Mouse (Mus musculus): ENCODE measurements around the gene Scube3.

Scube3 gene

DNA sequence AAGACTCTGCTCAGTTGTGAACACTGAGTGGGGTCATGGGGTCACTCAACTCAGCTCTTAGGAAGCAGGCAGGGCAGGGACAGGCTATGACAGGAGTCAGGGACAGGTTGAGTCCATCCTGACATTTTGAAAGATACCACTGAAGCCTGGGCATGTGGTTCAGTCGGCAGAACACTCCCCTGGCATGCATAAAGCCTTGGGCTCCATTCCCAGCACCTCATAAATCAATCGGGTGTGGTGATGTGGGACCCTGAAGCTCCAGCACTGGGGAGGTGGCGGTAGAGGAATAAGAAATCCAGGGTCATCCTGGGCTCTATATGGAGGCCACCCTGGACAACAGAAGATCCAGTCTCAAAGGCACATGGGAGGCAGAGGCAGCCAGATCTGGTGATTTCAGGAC lies 6.4 kb upstream of the Scube3 start:
- no peak for DNase-seq

DNA sequence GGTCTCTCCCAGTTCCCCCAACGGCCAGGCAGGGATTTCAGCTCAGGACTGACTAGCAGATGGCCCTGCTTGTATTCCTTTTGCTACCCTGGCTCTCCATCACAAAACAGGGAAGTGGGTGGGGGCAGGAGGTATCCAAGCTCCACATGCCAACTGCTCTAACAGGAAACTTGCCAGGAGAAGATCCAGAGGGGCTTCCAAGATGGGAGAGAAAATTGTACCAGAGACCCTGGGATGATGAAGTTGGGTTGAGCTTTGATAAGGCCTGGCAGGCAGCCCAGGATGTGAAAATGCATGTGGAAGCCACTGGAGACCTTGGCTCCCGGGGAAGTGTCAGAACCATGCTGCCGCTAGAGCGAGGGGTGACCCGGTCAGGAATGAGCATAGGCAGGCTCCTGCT lies 5.7 kb upstream of the Scube3 start:
- no peak for DNase-seq

DNA sequence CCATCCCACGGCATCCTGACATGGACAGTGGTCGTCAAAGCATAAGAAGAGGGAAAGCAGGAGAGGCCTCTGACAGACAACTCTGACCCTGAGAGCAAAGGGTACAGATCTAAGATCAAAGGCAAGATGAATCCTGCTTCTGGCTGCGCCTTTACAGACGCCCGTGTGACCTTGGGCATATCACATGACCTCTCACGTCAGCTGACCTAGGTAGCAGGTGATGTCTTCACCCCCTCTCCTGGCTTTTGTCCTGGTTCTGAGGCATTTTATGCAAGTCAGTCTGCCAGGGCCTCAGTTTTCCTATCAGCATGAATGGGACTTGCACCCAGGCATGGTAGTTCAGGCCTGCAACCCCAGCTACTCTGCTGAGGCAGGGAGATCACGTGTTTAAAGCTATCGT lies 3.9 kb upstream of the Scube3 start:
- DNase-seq: no peak

DNA sequence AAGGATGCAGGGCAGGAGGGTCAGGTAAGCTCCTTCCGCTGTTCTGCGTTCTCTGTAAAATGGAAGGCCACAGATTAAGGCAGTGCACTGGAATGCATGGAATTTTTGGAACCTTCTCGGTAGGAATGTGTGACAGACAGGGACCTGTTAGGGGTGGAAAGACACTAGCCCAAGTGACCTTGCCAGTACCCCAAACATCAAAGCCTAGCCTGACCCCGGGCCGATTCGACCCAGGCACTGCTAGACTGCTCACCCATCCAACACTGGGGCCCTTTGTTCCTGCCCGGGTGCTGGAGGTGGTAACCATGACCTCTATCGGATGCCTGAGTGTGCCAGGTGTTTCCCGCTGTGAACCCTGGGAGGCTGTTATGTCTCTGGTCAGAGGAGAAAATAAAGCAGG lies 3.3 kb upstream of the Scube3 start:
- DNase-seq: no peak

DNA sequence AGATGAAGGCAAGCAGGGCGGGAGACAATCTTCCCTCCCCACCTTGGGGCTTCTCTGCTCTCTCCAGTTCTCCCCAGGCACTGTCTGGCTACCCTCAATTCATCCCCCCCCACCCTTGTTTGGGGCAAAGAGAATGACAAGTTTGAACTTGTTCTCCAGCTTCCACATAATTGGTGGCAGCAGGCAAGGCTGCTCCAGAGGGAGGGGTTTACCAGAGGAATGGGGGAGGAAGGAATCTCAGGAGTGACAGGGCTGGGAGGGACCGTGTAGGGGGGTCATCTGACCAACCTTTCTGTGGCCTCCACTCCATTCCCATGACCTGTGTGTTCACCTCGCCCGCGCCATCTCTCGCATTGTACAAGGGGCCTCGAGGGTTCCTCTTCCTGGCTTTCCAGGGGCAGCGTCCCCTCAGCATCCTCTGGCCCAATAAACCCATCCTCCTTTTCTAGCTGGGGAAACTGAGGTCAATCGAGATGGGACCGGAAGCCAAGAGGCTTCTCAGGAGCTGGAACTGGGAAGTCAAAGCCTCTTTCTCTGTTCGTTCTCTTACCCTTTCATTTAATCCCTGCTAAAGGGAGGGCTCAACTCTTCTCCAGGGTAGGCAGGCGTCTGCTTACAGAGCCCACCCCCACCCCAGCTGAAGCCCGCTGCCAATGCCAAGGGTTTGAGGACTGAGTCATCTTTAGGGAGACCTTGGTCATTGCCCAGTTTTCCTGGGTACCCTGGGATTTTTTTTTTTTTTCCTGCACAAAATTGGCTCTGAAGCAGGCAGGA lies 1.3 kb upstream of the Scube3 start:
- no peak for DNase-seq

DNA sequence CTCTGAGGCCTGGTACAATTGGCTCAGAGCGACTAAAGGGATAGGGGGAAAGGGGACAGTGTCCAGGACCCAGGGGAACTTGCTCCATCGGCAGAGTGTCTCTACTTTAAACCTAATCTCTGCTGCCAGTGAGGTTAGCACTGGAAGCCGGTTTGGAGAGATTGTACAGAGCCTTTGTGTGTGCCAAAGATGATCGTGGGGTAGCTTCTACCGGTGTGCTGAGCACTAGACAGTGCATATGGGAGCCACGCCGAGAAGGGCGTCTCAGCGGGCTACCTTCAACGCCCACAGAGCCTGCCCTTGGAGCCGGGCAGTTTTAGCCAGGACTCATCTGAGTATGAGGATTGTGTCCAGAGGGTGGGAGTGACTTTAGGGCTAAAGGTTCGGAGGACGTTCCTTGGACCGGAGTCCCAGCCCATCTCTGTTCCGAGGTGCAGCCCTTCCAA lies 713 bp upstream of the Scube3 start:
- DNase-seq: no peak

DNA sequence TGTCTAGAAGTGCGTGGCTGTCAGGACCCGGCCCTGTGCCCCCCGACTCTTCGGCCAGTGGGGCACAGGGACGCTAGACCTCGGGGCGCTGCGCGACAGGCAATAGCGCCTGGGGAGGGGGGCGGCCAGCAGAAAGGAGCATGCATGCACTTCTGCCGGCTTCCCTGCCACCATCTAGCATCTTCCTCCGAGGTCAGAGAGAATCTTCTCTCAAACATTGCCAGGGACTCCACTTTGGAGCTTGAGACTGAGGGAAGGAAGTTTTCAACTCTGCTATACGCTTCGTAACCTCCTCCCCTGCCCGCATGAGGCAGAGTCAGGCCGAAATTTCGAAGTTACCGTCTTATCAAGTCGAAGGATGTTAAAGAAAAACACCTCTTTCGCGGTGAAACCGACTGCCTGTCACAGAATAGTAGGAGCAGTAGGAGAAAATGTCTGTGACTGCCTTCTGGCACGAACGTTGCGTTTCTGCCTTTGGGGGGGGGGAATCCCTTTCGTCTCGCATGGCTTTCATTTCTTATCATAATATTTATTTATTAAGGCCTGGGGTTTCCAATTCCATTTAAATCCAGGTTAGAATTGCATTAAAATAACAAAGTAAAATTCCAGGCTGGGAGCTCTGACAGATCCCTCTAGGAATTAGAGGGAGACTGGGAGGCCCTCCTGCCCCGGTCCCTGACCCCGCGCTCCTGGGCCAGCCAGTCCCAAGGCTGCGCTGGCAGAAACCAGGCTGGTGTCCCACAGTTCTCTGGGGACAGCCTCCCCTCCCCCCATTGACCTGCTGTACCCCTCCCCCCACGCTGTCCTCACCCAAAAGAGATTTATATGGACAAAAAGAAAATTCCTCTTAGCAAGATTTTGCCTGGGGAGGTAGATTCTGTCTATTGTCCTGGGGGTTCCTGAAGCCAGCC lies 1.0 kb downstream of the Scube3 start:
- DNase-seq: no peak

DNA sequence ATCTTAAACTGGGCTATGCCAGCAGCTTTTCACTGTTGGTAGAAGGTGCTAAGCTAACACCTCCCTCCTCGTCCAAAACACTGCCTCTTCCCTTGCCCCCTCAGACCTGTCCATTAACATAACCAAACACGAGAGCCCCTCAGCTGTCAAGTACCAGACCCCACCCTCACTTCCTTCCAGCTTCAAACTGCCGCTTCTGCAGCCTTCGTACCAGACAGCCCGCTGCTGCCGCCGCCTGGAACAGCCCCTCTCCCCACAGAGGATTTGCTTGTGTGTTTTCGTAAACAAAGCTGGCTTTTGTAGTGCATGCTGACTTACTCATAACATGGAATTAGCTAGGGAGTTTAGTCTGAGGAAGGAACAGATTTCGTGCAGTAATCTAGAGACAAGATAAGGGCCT lies 1.8 kb downstream of the Scube3 start:
- DNase-seq: no peak

DNA sequence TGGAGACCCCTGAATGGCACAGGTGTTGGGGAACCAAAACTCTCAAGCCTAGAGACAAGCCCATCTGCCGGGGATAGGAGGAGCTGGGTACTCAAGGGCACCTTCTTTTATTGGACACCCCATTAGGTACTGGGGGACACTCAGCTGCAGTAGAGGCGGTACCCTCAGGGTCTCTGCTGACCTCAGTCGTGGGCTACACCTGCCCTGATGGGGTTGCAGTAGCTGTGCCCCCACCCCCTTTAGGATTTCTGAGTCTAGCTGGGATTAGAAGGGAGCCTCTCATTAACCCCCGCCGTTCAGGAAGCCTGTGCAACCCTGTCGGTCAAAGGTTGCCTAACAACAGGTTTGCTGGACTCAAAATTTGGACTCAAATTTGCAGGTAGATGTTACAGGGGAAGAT lies 2.3 kb downstream of the Scube3 start:
- no peak for DNase-seq

DNA sequence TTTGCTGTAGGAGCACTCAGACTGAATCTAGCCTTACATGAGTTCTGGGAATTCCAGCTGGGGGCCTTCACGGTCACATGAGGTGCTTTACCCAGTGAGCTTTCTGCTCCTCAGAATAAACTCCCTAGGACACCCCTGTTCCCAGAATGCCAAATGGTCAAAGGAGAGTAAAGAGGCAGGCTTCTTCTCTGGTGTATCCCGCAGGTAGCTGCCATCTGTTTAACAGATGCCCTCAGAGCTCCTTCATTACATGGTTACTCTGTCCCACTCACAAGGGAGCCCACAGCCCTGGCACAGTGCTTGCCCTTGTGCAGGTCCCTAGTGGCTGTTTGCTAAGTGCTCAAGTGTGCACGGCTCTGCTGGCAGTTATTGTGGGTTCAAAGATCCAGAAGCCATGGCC lies 6.3 kb downstream of the Scube3 start:
- DNase-seq: no peak

DNA sequence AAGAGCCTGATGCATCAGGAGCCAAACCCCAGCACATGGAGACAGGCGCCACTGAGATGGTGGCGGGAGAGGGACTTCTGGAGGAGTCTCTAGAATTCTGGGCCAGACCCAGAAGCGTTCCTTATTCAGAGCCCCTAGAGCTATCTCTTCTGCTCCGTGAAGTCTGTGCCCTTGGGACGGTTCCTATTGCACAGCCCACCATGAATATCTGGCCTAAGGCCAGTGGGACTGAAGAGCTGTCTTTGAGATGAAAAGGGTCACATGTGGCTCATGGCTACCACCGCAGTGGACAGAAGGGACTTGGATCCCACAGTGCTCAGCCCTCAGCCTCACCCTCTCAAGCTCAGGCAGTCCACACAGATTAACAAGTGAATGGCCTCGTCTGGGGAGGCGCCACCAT lies 7.8 kb downstream of the Scube3 start:
- no peak for DNase-seq

DNA sequence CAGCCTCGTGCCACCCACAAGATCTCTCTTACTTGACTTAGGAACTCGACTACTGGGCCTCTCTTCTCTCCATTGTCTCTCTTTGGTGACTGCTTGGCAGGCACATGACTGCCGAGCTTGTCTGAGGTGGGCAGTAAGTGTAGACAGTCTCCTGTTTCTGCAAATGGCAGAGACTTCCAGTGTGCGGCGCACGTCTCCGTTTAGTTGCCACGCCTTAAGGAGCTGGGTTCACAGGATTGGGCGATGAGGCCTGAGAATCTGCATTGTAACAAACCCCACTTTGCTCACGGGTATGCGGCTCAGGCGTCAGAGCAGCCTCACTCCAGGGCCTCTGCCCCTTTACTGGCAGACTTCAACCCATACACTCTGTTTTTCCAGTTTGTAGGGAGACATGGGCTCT lies 8.5 kb downstream of the Scube3 start:
- DNase-seq: no peak

DNA sequence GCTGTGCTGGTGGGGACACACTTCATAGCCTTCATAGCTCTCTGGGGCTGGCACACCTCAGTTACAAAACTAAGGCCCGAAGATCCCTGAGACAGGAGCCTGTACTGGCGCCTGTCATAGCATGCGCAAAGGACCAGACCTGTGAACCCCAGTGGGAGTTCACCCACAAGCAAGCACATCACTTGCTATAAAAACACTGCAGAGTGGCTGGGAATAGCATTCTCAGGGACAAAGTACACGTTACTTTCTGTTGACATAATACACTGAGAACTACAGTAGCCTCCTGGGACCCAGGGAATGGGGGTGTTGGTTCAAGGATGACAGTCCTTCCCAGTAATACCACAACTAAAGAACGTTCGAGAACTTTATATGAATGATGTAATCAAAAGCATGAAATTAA lies 11.2 kb downstream of the Scube3 start:
- DNase-seq: no peak

DNA sequence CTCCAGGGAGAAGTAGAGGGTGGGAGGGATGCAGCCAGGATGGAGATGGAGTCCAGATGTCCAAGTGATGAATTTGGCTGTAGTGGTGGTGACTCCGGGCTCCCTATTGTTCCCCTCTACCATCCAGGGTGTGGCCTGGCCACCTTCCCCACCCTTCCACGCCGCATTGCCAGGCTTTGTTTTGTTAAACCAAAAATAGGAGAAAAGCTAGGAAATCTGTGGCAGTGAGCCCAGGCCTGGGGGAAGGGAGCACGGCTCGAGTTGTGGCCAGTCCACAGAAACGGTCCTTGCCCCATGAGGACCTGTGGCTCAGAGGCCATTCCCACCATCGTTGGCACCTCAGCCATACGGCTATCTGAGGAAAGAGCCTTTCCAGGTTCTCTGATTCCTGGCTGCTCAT lies 13.0 kb downstream of the Scube3 start:
- no peak for DNase-seq

DNA sequence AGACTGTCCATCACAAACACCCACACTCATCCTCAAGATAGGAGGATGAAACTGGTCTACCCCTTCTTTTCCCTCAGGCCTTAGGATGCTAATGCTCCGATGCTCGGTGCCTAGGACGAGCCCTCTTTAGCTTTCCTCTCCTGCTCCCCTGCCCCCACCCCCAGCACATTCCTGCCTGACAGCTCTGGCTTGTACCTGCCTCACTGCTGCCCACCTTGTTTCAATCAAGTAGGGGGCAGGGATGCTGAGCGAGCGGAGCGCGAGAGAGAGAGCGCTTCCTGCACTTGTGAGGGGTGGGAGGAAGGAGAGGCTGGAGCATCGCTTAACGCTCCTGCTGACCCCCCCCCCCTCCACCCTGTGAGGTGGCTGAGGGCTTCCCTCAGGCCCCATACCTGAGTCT lies 18.4 kb downstream of the Scube3 start:
- no peak for DNase-seq

DNA sequence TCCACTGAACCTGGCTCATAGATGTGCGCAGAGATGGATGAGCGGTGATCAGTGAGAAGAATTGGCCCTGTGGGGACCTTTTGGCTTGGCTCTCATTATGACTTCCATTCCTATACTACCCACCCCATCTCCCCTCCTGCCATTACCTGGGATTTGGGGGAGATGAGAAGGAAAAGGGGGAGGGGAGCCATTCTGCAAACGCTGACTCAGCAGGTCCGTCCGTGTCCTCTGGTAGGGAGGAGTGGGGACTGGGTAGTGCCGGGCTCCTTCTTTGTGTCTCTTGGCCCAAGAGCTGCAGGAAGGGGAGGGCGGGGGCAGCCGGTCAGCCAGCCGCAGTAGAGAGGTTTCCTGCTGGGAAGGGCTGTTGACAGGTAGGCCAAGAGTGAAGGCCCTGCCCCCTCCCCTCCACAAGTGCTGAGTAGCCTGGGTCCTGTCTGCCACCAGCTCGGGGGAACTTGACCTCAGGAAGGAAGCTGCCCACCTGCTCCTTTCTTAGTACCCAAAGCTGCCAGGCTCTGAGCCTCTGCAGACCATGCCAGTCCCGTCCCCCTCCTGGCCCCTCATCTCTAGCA lies 19.5 kb downstream of the Scube3 start:
- no peak for DNase-seq

DNA sequence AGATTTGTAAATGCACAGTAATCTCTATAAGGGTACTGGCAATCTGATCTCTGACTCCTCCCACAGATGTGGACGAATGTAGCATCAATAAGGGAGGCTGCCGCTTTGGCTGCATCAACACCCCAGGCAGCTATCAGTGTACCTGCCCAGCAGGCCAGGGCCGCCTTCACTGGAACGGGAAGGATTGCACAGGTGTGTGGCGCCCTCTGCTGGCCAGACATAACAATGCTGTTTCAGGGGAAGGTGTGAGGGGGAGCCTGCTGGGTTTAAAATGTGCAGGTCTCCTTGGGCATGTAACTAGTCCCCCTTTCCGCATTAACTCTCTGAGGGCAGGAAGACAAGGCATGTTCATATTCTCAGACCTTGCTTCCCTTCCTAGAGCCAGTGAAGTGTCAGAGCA lies 21.7 kb downstream of the Scube3 start:
- peak; percentile 70 for DNase-seq

DNA sequence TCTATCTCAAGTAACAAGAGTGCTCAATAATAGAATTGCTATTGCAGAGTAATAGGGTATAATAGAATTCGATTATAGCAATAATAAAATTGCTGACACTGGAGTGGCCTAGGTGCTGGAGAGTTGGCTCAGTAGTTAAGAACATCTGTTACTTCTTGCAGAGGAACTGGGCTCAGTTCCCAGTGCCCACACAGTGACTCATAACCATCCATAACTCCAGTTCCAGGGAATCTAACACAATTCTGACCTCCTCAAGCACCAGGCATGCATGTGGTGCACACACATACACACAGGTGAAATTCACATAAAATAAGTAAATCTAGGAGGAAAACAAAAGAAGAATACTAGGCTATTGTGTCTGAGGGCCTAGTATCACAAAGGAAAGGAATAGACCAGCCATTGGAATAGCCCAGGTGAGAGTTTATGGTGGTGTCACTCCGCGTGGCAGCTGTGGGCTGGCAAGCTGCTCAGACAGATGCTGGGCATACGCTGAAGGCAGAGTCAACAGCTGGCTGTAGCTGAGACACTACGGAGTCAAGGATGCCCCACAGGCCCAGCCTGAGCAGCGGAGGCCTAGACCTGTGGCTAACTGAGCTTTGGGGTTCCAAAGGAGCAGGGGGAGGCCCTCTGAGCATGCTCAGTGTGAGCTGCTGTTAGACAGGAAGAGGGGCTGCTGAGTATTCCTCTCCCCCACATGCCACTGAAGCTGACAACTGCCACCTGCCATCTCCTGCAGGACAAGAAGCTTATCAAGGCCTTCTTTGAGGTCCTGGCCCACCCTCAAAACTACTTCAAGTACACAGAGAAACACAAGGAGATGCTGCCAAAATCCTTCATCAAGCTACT lies 28.7 kb downstream of the Scube3 start:
- DNase-seq: no peak

DNA sequence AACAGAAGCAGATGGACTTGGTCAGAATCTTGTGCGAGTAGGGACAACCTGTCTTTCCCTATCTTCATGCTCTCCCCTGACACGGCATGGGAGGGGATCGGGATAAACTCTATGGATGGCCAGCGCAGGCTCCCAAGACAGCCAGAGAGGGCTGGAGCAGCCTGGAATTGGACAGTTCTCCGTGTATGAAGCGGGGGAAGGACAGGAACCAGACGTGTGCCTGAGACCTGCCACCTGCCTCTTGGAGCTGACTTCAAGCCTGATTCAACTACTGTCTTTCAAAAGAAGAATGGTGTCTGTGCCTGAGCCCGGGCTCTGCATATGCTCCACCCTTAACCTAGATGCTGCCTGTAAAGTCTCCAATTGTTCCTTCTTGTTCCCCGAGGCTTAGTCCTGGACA lies 30.7 kb downstream of the Scube3 start:
- DNase-seq: no peak

DNA sequence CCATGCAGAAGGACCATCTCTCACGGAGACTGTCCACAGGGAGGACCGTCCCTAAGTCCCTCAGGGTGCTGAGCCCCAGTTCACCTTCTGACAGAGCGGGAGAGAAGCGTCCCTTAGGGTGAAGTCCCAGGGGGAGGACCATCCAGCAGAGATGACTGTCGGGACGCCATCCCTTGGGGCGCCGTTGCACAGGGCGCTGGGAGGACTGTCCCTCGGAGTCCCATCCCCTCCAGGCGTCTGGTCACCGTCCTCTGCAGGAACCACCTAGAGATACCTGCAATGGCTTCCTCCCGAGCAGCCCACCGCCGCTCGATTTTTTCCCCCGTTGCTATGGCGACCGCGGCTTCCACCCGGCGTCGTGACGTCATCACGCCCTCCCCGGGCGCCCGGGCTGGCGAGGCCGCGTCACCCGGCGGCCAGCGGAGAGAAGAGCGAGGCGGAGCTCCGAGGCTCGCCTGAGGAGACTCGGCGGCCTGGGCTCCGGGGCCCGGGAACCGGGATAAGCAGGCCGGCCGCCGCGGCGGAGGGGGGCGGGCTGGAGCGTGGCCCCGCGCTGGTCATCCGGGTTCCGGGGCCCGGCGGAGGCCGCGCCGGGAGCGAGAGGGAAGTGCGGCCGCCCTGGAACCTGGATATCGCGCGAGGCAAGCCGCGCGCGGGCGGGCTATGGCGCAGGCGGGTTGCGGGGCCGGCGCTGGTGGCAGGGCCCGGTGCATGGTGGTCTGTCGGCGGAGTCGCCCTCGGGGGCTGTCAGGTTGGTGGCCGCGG lies 35.0 kb downstream of the Scube3 start, which contains the start of gene Zfp523:
Zfp523 (plus strand) TSS at position 355 of the 765 bp plus-strand sequence.
- DNase-seq: peak; percentile 93

DNA sequence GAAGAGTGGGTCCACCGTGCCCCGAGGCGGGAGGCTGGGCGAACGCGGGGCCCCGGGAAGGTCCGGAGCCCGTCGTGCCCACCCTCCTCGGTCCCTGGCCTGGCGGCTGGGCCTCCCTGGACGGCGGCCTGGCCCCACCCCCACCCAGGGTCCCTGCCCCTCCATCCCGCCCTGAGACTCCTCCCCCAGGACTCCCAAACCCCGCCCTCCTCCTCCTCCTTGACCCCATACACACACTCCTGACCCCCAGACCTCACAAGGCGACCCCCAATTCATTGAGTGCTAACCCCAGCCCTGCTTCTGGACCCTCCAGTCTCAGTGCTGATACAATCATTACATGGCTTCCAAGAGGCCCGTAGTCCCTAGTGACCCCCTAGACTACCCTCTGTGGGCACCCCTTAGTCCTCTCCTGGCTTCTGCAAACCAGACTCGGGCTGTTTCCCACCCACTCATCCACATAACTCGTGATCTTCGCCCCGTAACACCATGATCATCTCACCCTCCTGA lies 35.7 kb downstream of the Scube3 start:
- DNase-seq: no peak

DNA sequence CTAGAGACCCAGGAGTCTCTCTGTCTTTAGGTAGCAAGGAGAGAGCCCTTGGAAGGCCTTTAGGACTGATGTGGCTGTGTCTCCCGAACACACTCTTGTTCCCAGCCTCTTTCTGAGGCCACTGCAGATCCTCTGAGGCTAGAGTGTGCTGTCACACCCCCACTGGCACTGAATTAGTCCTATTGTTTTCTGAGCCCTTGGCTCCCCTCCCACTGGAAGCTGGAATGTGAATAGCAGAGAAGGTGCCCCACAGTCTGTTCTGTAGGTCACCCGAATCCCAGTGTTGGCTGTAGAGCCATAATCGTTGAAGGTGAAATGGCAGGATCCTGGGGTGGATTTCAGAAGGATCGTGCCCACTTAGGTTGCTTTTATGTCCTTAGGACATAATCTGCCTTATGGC lies 38.4 kb downstream of the Scube3 start:
- DNase-seq: no peak

All from right cerebral cortex, postnatal 25 days (tissue).